In the genomic region with DNA sequence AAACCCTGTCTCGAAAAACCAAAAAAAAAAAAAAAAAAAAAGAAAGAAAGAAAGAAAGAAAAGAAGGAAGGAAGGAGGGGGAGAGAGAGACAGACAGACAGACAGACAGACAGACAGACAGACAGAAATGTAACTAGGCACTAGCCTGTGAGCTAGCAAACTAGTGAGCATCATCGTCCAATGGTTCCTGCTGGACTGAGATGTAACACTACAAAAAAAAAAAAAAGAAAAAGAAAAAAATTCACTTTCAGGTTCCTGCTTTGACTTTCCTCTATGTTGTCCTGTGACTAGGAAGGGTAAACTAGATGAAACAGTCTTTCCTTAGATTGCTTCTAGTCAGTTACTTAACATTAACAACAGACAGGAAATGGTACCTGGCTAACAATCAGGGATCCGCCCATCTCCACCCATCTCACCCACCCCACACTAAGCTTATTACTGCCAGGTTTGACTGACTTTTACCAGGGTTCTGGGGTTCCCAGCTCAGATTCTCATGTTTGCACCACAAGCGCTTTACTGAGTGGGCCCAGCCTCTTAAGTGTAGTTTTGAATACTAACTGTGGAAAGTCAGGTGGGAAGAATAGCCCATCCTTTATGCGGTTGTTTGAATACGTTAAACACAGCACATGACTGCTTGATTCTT, we compare ENCODE assay signal across 30 mouse cellular contexts. TPM values are rescaled to one million over a fixed set of nuclear protein-coding genes. Genes with fewer than 3 reads are reported as not detected.
DNase-seq lines count a peak whose midpoint lies in the region; ATAC-seq lines count a peak whose summit lies in the region.
"Had no signal": no experiment of that assay in that cellular context is flagged by ENCODE, and none has a peak within 500 bp of the region (broad histone marks: within the 10 kb centered on the region; RNA-seq: fewer than 3 reads in every experiment).

No protein-coding gene starts in this region.

- no peak overlapping the region for H3K27ac ChIP-seq in heart, embryonic 10.5 days
- H3K27ac ChIP-seq in midbrain, embryonic 16.5 days (ENCODE audit: low read length), result no peak overlapping the region
- H3K27ac ChIP-seq: embryonic facial prominence, embryonic 10.5 days; embryonic facial prominence, embryonic 13.5 days; forebrain, embryonic 12.5 days; forebrain, embryonic 15.5 days; hindbrain, embryonic 10.5 days; hindbrain, embryonic 13.5 days had no signal

- WGBS in heart, embryonic 10.5 days, result 77% methylated on average over 6 of the region's 6 CpGs
- WGBS in midbrain, embryonic 16.5 days, result 91% methylated on average over 5 of the region's 6 CpGs

- H3K27me3 ChIP-seq in heart, embryonic 10.5 days (ENCODE audit: insufficient read depth, poor library complexity, severe bottlenecking), result peaks cover 12% of the 10 kb centered on the region
- H3K27me3 ChIP-seq in midbrain, embryonic 16.5 days (ENCODE audit: control insufficient read depth, insufficient read depth, low read depth, low read length), result no peaks in the 10 kb centered on the region
- H3K27me3 ChIP-seq: embryonic facial prominence, embryonic 13.5 days; forebrain, embryonic 15.5 days had no signal

- H3K4me3 ChIP-seq in heart, embryonic 10.5 days, result no peak overlapping the region
- H3K4me3 ChIP-seq in midbrain, embryonic 16.5 days (ENCODE audit: low read depth, low read length), result no peak overlapping the region
- H3K4me3 ChIP-seq: embryonic facial prominence, embryonic 10.5 days; embryonic facial prominence, embryonic 13.5 days; erythroblast, embryonic 14.5 days; forebrain, embryonic 12.5 days; forebrain, embryonic 15.5 days; hindbrain, embryonic 10.5 days; hindbrain, embryonic 13.5 days had no signal

- H3K4me1 ChIP-seq in heart, embryonic 10.5 days, result peaks cover 9% of the 10 kb centered on the region; the same call in 1 of the 2 replicates
- H3K4me1 ChIP-seq in midbrain, embryonic 16.5 days (ENCODE audit: control insufficient read depth, insufficient read depth, low read length), result no peaks in the 10 kb centered on the region; the same call in 1 of the 2 replicates

- peak; percentile 5 for DNase-seq in CD4-positive, CD25-positive, alpha-beta regulatory T cell, adult 2 months (ENCODE audit: low read depth, low spot score)
- peak; percentile 61 for DNase-seq in heart, embryonic 10.5 days (ENCODE audit: low spot score)
- no peak for DNase-seq in heart, postnatal 14 days
- peak; percentile 48 for DNase-seq in ZHBTc4 (ENCODE audit: low read depth, low spot score)
- DNase-seq in thymus, postnatal 14 days, result no peak
- no peak for DNase-seq in left cerebral cortex, adult 11 months (ENCODE audit: low spot score)
- DNase-seq: adrenal gland, adult 2 months; adrenal gland, postnatal 14 days; cerebellum, adult 11 months; cerebellum, adult 2 months; cerebellum, postnatal 10 days; cerebellum, postnatal 36 days; embryo, embryonic 11 days; gastrocnemius, postnatal 14 days; heart, adult 18-20 months; heart, postnatal 36 days; kidney, adult 18-20 months had no signal

- no peaks in the 10 kb centered on the region for H3K36me3 ChIP-seq in heart, embryonic 10.5 days
- no peaks in the 10 kb centered on the region for H3K36me3 ChIP-seq in midbrain, embryonic 16.5 days (ENCODE audit: control insufficient read depth, insufficient read depth, low read length)
- H3K36me3 ChIP-seq: embryonic facial prominence, embryonic 10.5 days; embryonic facial prominence, embryonic 13.5 days; forebrain, embryonic 12.5 days; forebrain, embryonic 15.5 days; hindbrain, embryonic 10.5 days; hindbrain, embryonic 13.5 days had no signal

- H3K4me2 ChIP-seq in midbrain, embryonic 16.5 days (ENCODE audit: low read length), result no peak overlapping the region
- H3K4me2 ChIP-seq: embryonic facial prominence, embryonic 13.5 days; forebrain, embryonic 12.5 days; forebrain, embryonic 15.5 days; heart, embryonic 11.5 days; hindbrain, embryonic 13.5 days had no signal

- intact Hi-C loops in heart, postnatal 14 days (cut with DNase I), result loop anchor here (5.0 kb wide), 2 partner anchors 123 to 148 kb away; a partner anchor contains a TSS

- ATAC-seq in CD4-positive, CD25-positive, alpha-beta regulatory T cell, adult 4 months, result no peak
- ATAC-seq in midbrain, embryonic 16.5 days, result no peak
- ATAC-seq: forebrain, embryonic 15.5 days; hindbrain, embryonic 16.5 days; inflammation-experienced regulatory T-cells, adult 6 months; intestine, embryonic 16.5 days had no signal

- no peaks in the 10 kb centered on the region for H3K9me3 ChIP-seq in heart, embryonic 10.5 days
- H3K9me3 ChIP-seq in midbrain, embryonic 16.5 days (replicated peaks; ENCODE audit: control insufficient read depth, low read length, poor library complexity, severe bottlenecking), result no peaks in the 10 kb centered on the region
- H3K9me3 ChIP-seq: embryonic facial prominence, embryonic 10.5 days; embryonic facial prominence, embryonic 13.5 days; forebrain, embryonic 12.5 days; forebrain, embryonic 15.5 days; hindbrain, embryonic 10.5 days; hindbrain, embryonic 13.5 days had no signal

- no peak overlapping the region for H3K9ac ChIP-seq in midbrain, embryonic 16.5 days (ENCODE audit: low read depth, low read length)
- H3K9ac ChIP-seq: embryonic facial prominence, embryonic 13.5 days; forebrain, embryonic 12.5 days; forebrain, embryonic 15.5 days; hindbrain, embryonic 13.5 days had no signal

RNA-seq across cellular contexts. Expression of a gene that starts 22.3 kb away (rescaled TPM):
- 10 to 100 TPM; 11.6 to 19.8 TPM for polyA plus RNA-seq in CD4-positive, CD25-positive, alpha-beta regulatory T cell, adult 4 months (2017; shearing (Covaris generic))
- 11.8 and 13.3 TPM in 2 replicates for polyA plus RNA-seq in heart, embryonic 10.5 days (2016; fragmentation: Nextera tagmentation; extraction: Ambion mirVana)
- 10 to 100 TPM; 24.3 to 26.0 TPM for total RNA-seq in heart, postnatal 14 days (2021)
- polyA plus RNA-seq in midbrain, embryonic 16.5 days (2015; fragmentation: Nextera tagmentation; extraction: Ambion mirVana), result 5.7 and 6.5 TPM in 2 replicates

Comparison
In these comparisons a context has a peak if more than half of its experiments do, and no peak if none do; other contexts are left out.
1. DNase-seq: peak in CD4-positive, CD25-positive, alpha-beta regulatory T cell, adult 2 months (single experiment), heart, embryonic 10.5 days (single experiment) and ZHBTc4 (single experiment); none in heart, postnatal 14 days (0 of 2), thymus, postnatal 14 days (single experiment) and left cerebral cortex, adult 11 months (single experiment).